Mouse (Mus musculus): ENCODE results near the gene Zfhx3.

Gene Zfhx3

GRCm38 (mm10) chr8:108689694-108690093 lies 747.2 kb downstream of the Zfhx3 start:
- DNase-seq = no peak

- DNase-seq = no peak
Measured at GRCm38 (mm10) chr8:108690576-108691455, 748.4 kb downstream of the Zfhx3 start.

- DNase-seq = no peak
Measured at GRCm38 (mm10) chr8:108691456-108692238, 749.2 kb downstream of the Zfhx3 start.

- no peak for DNase-seq
Measured at GRCm38 (mm10) chr8:108692239-108692627, 749.8 kb downstream of the Zfhx3 start.

GRCm38 (mm10) chr8:108692669-108693665 lies 750.5 kb downstream of the Zfhx3 start:
- DNase-seq = no peak

- no peak for DNase-seq
Measured at GRCm38 (mm10) chr8:108693841-108694240, 751.4 kb downstream of the Zfhx3 start.

GRCm38 (mm10) chr8:108694516-108694915 lies 752.1 kb downstream of the Zfhx3 start:
- no peak for DNase-seq

GRCm38 (mm10) chr8:108695242-108695880 lies 752.9 kb downstream of the Zfhx3 start:
- no peak for DNase-seq

- DNase-seq = no peak
Measured at GRCm38 (mm10) chr8:108695938-108696630, 753.6 kb downstream of the Zfhx3 start.

GRCm38 (mm10) chr8:108696631-108697410 lies 754.4 kb downstream of the Zfhx3 start:
- DNase-seq = no peak

GRCm38 (mm10) chr8:108697589-108697988 lies 755.1 kb downstream of the Zfhx3 start:
- DNase-seq = no peak

- DNase-seq = no peak
Measured at GRCm38 (mm10) chr8:108698101-108698660, 755.7 kb downstream of the Zfhx3 start.

- DNase-seq = no peak
Measured at GRCm38 (mm10) chr8:108699011-108699410, 756.6 kb downstream of the Zfhx3 start.

- DNase-seq = no peak
Measured at GRCm38 (mm10) chr8:108699454-108700345, 757.3 kb downstream of the Zfhx3 start.

- no peak for DNase-seq
Measured at GRCm38 (mm10) chr8:108701381-108702175, 759.1 kb downstream of the Zfhx3 start.

GRCm38 (mm10) chr8:108702201-108702600 lies 759.8 kb downstream of the Zfhx3 start:
- DNase-seq = no peak

GRCm38 (mm10) chr8:108705751-108706150 lies 763.3 kb downstream of the Zfhx3 start:
- no peak for DNase-seq

- no peak for DNase-seq
Measured at GRCm38 (mm10) chr8:108706491-108706847, 764.0 kb downstream of the Zfhx3 start.
